Mouse (Mus musculus) kidney, adult 2 months (tissue): ENCODE data around the gene Rtp3.

Experiments used
- CTCF ChIP-seq: fragments of 200-500 bp; conservative IDR thresholded peaks from 2 replicates; pipeline ENCODE4 v1.5.1; 2011; ENCODE audit warnings: low read depth, mild to moderate bottlenecking, control low read depth, low read length, moderate library complexity, mixed read lengths; ENCODE audit not compliant: insufficient read depth, insufficient read length
- POLR2A ChIP-seq: fragments of 200-500 bp; IDR thresholded peaks from one replicate; pipeline ENCODE4 v1.6.1; 2011; ENCODE audit warnings: low read depth, low read length, control low read depth

- no peak for TF ChIP-seq POLR2A
- no peak for TF ChIP-seq CTCF
Observed at GRCm38 (mm10) chr9:110999856-111000255, 9.5 kb upstream of the Rtp3 start.
